Mouse (Mus musculus) layer of hippocampus, adult 9-10 months (tissue): ENCODE measurements at regions not wholly inside any gene's neighbourhood (a gene's known extent, or its start where the extent isn't known, plus 50 kb on each side); places are given as distances from the start of the nearest gene placed in this dataset.
"Not testable (repeated sequence)": the region's sequence is repeated elsewhere in the genome, so short reads cannot be mapped to it uniquely, and the experiment has no call there.

Experiments used
- DNase-seq: peaks from one replicate; pipeline ENCODE4 v3.0.0; 2022; ENCODE audit warnings: low spot score

GRCm38 (mm10) chr3:82290373-82290772 is 67.5 kb upstream of the Map9 start:
- DNase-seq: no peak

- DNase-seq: no peak
Measured at GRCm38 (mm10) chr3:82288996-82289395, 68.8 kb upstream of the Map9 start.

DNA sequence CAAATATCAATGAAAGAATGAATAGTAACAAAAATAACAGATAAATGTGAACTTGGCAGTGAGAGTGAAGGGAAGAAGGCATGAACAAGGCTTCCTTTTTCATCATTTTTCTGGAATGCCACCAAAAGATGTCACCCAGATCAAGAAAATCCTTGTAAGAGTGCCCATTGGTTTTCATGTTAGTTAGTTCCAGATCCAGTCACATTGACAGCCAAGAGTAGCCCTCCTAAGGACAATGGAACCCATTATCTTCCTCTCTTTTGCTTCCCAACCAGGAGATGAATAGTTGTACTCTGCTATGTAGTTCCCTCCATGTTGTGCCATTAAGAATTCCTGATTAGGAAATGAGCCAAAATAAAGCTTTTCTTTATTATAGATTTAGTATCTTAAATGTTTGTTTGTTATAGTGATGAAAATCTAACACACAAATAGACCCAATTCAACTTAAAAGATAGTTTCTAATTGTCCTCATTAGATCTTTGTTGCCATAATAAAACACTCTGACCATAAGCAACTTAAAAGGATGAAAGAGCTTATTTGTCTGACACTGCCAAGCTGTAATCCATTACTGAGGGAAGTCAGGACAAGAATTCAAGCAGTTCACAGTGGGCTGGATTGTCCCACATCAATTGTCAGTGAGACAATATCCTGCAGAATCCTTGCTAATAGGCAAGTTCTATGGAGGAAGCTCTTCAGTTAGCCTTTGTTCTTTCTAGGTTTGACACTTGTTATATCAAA is 80.7 kb upstream of the Map9 start:
- DNase-seq: no peak

DNA sequence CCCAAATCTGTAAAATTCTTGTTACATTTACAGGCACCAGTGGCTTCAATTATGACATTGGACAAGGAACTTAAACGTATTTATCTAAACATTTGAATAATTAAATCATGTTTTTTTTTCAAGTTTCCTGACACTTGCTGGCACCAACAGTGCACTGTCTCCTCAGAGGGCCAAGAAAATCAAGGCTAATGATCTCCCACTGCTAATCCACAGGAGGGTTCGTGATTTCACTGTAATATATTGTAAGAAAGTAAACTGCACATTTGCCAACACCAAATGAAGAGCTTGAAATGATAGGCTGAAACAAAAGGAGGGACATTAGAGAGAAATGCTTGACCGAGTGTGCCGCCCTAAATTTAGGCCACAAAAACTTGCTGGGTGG is 82.0 kb upstream of the Map9 start:
- no peak for DNase-seq

DNA sequence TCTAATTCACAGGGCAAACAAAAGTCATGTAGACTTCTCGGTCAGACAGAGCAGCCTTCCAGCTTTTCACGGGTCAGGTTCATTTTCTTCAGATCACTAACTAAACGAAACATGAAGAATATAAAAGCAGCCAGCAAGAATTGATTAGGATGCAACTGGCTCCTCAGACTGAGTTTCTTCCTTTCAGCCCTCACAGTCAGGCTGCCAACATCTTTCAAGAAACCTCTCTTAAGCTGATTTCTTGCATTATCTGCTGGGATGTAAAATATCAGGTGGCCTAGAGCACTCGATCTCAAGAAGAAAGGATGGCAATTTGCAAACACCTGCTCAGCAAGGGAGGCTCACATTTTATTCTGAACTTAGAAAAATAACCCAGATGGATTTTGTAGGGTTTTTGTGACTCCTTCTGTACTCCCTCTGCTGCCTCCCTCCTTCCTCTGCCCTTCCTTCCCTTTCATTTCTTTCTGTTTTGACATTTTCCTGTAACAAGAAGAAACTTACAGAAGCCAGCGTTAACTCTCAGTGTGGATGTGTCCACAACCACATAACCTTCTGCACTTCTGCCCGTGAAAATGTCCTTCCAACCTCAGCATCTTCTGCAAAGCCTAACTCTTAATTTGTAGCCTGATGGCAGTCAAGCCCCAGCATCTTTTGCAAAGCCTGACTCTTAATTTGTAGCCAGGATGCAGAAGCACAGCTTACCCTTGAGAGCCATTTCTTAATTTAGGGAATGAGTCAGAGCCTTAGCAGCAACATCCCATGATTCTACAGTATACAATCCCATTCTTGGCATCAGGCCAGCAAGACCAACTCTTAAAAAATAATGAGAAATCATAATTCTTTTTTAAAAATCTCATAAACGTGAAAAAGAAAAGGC is 82.7 kb upstream of the Map9 start:
- peak; percentile 13 for DNase-seq

GRCm38 (mm10) chr3:82274196-82274937 is 83.5 kb upstream of the Map9 start:
- no peak for DNase-seq

DNA sequence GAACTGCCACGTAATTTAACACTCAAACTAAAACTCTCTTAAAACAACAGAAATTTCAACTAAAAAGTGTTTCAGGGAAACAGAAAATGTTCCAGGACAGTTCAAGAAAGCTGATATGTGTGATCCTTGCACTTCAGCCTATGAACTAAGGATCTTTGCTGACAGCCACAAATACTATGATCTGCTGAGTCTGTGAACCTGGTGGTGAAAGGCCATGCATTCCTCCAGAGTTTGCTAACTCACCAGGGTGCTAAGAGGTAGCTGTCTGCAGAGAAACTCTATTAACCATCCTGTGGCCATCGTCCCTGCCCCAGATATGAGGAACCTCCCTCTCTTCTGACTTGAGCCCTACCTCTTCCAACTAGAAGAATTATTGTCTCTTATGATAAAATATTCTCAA is 84.3 kb upstream of the Map9 start:
- not testable (repeated sequence) for DNase-seq

DNA sequence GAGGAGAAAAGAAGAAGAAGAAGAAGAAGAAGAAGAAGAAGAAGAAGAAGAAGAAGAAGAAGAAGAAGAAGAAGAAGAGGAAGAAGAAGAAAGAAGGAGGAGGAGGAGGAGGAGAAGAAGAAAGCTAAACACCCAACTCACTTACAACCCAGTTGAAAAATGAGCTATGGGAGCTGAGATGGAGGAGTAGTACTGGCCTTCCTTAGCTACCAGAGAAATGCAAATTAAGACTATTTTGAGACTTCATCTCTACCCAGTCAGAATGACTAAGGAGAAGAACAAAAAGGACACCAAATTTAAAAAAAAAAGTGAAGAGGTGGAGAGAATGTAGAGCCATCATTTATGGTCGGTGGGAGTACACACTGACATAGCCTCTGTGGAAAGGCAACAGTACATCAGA is 85.9 kb upstream of the Map9 start:
- no peak for DNase-seq

DNA sequence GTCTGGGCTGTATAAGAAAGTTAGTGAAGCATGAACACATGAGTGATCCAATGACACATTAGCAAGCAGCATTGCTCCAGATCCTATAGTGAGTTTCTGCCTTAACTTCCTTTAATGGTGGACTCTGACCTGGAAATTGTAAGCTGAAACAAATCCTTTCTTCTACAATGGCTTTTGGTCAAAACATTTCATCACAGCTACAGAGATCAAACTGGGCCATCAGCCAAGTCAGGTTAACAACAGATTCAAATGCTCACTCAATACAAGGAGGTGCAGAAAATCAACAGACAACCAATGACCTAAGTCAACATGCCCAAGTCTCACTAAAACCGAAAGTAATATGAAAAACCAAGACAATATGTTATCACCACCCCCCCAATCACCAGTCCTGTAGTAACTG is 91.9 kb upstream of the Map9 start:
- no peak for DNase-seq

DNA sequence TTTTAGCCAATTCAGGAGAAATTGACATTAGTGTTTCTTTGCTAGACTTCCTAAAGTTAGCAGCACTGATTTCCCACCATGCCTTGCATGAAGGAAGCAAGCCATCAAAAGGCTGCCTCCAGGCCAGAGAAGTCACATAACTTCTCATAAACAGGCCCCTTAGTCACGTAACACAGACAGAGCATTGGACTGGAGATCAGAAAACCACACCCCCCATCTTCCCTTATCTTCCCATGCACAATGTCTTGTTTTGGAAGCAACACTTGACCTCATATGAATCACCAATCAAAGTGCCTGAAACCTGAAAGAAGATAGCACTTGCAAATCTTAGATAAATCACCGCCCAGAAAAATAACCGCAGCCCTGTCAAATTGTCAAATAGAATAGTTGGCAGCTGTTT is 95.9 kb upstream of the Map9 start:
- no peak for DNase-seq

DNA sequence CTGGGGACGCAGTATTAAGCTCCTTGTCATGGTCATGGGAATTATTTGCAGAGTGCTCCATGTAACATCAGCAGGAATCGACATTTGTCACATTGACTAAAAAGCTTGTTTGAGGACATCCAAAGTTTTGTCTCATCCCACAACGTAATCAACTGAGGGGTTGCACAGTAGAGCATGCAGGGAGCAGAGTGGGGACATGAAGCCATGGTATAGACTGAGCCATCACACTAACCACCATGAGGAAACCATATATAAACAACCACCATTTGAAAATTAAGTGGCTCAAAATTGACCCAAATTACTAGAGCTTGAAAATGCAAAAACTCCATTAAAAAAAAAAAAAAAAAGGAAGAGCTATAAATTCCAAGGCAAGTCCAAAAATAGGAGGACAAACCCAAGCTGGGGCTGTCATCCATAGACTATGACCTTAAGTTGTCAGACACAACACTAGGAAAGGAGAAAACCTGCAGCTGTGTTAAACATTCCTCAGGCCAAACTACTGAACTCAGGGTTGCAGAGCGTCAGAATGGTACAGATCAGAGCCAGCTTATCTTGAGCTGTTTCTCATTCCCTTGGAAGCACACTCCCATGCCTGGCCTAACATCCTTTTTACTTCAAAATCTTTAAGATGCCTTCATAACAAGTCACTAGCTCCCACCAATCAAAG is 97.7 kb upstream of the Map9 start:
- no peak for DNase-seq

DNA sequence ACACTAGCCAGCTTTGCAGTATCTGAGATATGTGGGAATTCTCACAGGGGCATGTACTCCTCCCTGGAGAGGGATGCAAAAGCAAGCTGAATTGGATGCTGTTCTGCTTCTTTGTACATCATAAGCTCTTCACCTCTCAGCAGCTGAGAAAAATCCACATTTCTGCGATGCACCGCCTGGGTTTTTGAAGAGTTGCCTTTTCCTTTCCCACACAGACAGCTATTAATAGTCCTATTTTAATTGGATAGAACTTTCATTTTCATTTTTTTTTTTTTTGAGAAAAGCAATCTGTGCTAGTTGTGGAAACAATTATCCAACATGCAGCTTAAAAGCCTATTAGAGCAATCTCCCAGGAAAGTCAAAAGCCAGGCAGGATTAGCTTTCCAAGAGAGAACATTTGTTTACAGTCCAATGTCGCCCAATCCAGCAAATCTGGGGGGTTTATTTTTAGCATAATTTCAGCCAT is 105.2 kb upstream of the Gucy1a1 start:
- DNase-seq: peak; percentile 66

GRCm38 (mm10) chr3:82249968-82250795 is 104.6 kb upstream of the Gucy1a1 start:
- no peak for DNase-seq

DNA sequence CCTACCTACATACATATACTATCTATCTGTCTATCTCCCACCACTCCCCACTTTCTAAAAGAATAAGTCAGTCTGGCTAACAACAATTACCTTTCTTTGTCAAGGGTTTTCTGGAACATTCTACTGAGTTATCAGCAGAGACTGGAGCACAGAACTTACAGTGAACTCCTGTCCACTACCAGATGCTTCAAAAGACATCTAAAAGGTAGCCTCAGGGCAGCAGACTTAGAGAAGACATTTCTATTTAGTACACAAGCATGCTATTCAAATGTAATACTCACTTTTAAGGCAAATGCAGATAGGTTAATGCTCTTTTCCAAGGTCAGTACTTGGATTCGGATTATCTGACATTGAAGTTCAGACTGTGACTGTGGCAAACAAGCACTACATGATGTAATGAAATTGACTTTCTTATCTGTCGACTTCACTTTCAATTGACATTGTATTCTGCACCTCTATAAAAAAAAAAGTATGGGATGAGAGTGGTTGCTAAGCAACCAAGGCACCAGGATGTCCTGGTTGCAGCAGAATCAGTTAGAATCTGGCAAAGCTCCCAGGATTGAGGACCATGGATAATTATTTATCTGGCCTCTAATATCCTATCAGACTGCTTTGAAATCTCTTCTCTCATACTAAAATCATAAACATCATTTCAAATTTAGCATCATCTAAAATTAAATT is 90.9 kb upstream of the Gucy1a1 start:
- DNase-seq: no peak

- no peak for DNase-seq
Measured at GRCm38 (mm10) chr3:82234306-82234705, 88.7 kb upstream of the Gucy1a1 start.

GRCm38 (mm10) chr3:82223379-82223778 is 77.8 kb upstream of the Gucy1a1 start:
- DNase-seq: no peak

- DNase-seq: no peak
Measured at GRCm38 (mm10) chr3:82221924-82222323, 76.3 kb upstream of the Gucy1a1 start.

DNA sequence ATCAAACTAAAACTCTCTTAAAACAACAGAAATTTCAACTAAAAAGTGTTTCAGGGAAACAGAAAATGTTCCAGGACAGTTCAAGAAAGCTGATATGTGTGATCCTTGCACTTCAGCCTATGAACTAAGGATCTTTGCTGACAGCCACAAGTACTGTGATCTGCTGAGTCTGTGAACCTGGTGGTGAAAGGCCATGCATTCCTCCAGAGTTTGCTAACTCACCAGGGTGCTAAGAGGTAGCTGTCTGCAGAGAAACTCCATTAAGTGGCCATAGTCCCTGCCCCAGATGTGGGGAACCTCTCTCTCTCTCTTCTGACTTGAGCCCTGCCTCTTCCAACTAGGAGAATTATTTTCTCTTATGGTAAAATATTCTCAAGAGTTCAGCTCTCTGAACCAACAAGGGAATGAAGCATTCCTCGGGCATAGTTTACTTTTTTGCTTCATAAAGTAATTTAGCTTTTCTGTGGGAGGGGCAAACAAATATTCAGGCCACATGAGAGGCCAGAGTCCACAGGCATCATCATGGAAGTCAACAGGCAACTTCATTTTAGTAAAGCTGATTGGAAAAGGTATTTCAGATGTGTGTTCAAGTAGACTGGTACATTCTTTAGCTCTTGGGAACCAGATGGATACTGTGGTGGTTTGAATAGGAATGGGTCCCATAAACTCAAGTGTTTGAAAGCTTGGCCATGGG is 73.8 kb upstream of the Gucy1a1 start:
- not testable (repeated sequence) for DNase-seq

DNA sequence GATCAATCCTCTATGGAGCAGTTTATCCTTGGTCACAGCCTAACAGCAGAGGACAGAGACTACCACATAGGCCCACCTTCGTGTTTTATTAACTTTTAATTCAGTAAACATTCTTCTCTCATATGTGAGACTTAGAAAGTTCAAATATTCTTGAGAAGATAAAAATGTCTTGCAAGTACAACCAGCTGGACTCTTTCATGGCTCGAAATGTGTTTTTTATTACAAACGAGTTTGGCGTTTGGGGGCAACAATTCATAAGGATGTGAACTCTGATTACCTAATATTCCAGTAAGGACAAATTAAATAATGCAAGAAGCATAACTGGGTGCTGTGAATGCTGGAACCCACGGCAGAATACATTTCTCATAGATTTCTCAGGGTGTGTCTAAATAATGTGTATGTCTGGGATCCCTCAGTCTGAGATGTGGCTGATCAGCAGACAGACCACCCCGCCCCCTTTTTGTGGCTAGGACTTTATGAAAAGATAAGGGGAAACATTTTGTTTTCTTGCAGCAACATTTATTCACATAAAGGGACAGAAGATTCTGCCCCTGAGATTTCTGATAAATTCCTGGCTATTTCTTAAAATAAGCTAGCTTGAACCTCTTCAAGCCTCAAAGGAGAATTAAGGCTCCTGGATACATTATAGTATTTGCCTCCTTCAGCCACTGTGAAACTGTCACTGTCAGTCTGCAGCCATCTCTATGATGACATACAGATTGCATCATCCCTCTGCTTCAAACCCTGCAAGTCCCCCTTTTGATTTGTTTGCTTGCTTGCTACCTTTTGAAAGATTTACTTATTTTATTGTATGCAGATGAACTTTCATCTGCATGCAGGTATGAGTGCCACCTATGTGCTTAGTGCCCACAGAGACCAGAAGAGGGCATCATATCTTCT is 69.2 kb upstream of the Gucy1a1 start:
- no peak for DNase-seq
